Mouse (Mus musculus) liver, adult 2 months (tissue): ENCODE measurements around the gene Col23a1. TPM values are rescaled to one million over a fixed set of nuclear protein-coding genes. Genes with fewer than 3 reads are reported as not detected.

Experiments used
- DNase-seq: peaks from one replicate; pipeline ENCODE4 v3.0.0-alpha.2; 2011; ENCODE audit warnings: low read depth, low spot score; ENCODE audit errors: extremely low read depth
- H3K27ac ChIP-seq: fragments of 200-500 bp; replicated peaks from 2 replicates; pipeline ENCODE4 v1.5.1; 2012; ENCODE audit warnings: low read depth, mild to moderate bottlenecking, control low read depth, inconsistent platforms, low read length; ENCODE audit not compliant: insufficient read depth
- H3K27me3 ChIP-seq: fragments of 200-500 bp; 2 replicates; pipeline ENCODE4 v1.6.1; 2012; ENCODE audit warnings: mild to moderate bottlenecking, moderate library complexity, low read length, inconsistent platforms; ENCODE audit not compliant: control insufficient read depth, insufficient read depth
- H3K36me3 ChIP-seq: fragments of 200-500 bp; 2 replicates; pipeline ENCODE4 v1.6.1; 2012; ENCODE audit warnings: low read length, inconsistent platforms; ENCODE audit not compliant: control insufficient read depth, insufficient read depth
- H3K4me1 ChIP-seq: fragments of 200-500 bp; 2 replicates; pipeline ENCODE4 v1.6.1; 2011; ENCODE audit warnings: low read length; ENCODE audit not compliant: control insufficient read depth, insufficient read depth
- H3K4me3 ChIP-seq: fragments of 200-500 bp; 2 replicates; pipeline ENCODE4 v1.5.1; 2011; ENCODE audit warnings: low read depth, mild to moderate bottlenecking, control low read depth, low read length, moderate library complexity; ENCODE audit not compliant: insufficient read depth
- H3K79me2 ChIP-seq: fragments of 200-500 bp; 2 replicates; pipeline ENCODE4 v1.6.1; 2012; ENCODE audit warnings: inconsistent platforms, mild to moderate bottlenecking, low read length, moderate library complexity; ENCODE audit not compliant: control insufficient read depth, insufficient read depth
- H3K9ac ChIP-seq: fragments of 200-500 bp; 2 replicates; pipeline ENCODE4 v1.6.1; 2012; ENCODE audit warnings: low read depth, mild to moderate bottlenecking, control low read depth, inconsistent platforms, low read length
- CTCF ChIP-seq: fragments of 200-500 bp; IDR thresholded peaks from 2 replicates; pipeline ENCODE4 v1.5.1; 2011; ENCODE audit warnings: low read depth, low read length, control low read depth
- POLR2A ChIP-seq: fragments of 200-500 bp; IDR thresholded peaks from 2 replicates; pipeline ENCODE4 v1.6.1; 2011; ENCODE audit warnings: low read length, control low read depth; ENCODE audit not compliant: insufficient read depth; ENCODE audit errors: extremely low read depth
- WGBS: fragments of 180-500 bp; shearing (Covaris S2); methylation state at CpG from one replicate; pipeline ENCODE4 v1.1.7; 2018; 5-methylcytosine and 5-hydroxymethylcytosine counted together
- polyA plus RNA-seq: library from polyadenylated mRNA; depleted of rRNA; stranded (reverse); fragments of >200 nt; gene quantifications from 2 replicates; pipeline ENCODE4 v1.2.3, GENCODE M21; 2012
- total RNA-seq: library from RNA; depleted of rRNA; stranded (reverse); fragments of >200 nt; gene quantifications from 2 replicates; pipeline ENCODE4 v1.2.3, GENCODE M21; 2014

The Col23a1 gene
- total and polyA plus RNA-seq, 2 experiments = 0.05 to 0.09 TPM

GRCm38 (mm10) chr11:51329837-51330714 is 40.4 kb downstream of the Col23a1 start:
- TF ChIP-seq POLR2A (no peak), CTCF (no peak)
- Histone ChIP-seq H3K27ac (no peak overlapping the region), H3K36me3 (no peaks in the 10 kb centered on the region), H3K9ac (no peak overlapping the region), H3K27me3 (no peaks in the 10 kb centered on the region), H3K4me1 (no peaks in the 10 kb centered on the region), H3K79me2 (no peaks in the 10 kb centered on the region), H3K4me3 (no peak overlapping the region)
- WGBS = 77% methylated on average over 11 of the region's 11 CpGs
- no peak for DNase-seq

GRCm38 (mm10) chr11:51334017-51334416 is 44.3 kb downstream of the Col23a1 start:
- no peak for DNase-seq
- 75% methylated on average over 5 of the region's 5 CpGs for WGBS
- no peaks in the 10 kb centered on the region for H3K36me3 ChIP-seq
- H3K4me3 ChIP-seq = no peak overlapping the region
- no peak overlapping the region for H3K9ac ChIP-seq
- no peaks in the 10 kb centered on the region for H3K4me1 ChIP-seq
- H3K27me3 ChIP-seq = no peaks in the 10 kb centered on the region
- no peak overlapping the region for H3K27ac ChIP-seq
- H3K79me2 ChIP-seq = no peaks in the 10 kb centered on the region
- TF ChIP-seq POLR2A = no peak
- no peak for TF ChIP-seq CTCF

GRCm38 (mm10) chr11:51337585-51337984 is 47.9 kb downstream of the Col23a1 start:
- Histone ChIP-seq H3K4me1 (no peaks in the 10 kb centered on the region), H3K36me3 (no peaks in the 10 kb centered on the region), H3K27ac (no peak overlapping the region), H3K4me3 (no peak overlapping the region), H3K79me2 (no peaks in the 10 kb centered on the region), H3K27me3 (no peaks in the 10 kb centered on the region), H3K9ac (no peak overlapping the region)
- WGBS = 87% methylated on average over 6 of the region's 6 CpGs
- TF ChIP-seq POLR2A (no peak), CTCF (no peak)
- no peak for DNase-seq

GRCm38 (mm10) chr11:51338416-51338815 is 48.7 kb downstream of the Col23a1 start:
- Histone ChIP-seq H3K36me3 (no peaks in the 10 kb centered on the region), H3K4me3 (no peak overlapping the region), H3K4me1 (no peaks in the 10 kb centered on the region), H3K79me2 (no peaks in the 10 kb centered on the region), H3K27ac (no peak overlapping the region), H3K9ac (no peak overlapping the region), H3K27me3 (no peaks in the 10 kb centered on the region)
- TF ChIP-seq CTCF (no peak), POLR2A (no peak)
- 80% methylated on average over 7 of the region's 7 CpGs for WGBS
- no peak for DNase-seq

GRCm38 (mm10) chr11:51341091-51341490 is 51.4 kb downstream of the Col23a1 start:
- Histone ChIP-seq H3K27ac (no peak overlapping the region), H3K79me2 (no peaks in the 10 kb centered on the region), H3K4me1 (no peaks in the 10 kb centered on the region), H3K36me3 (no peaks in the 10 kb centered on the region), H3K9ac (no peak overlapping the region), H3K4me3 (no peak overlapping the region), H3K27me3 (no peaks in the 10 kb centered on the region)
- 58% methylated on average over 2 of the region's 2 CpGs for WGBS
- TF ChIP-seq POLR2A = no peak
- TF ChIP-seq CTCF = no peak
- no peak for DNase-seq

GRCm38 (mm10) chr11:51342776-51343175 is 53.1 kb downstream of the Col23a1 start:
- TF ChIP-seq CTCF (no peak), POLR2A (no peak)
- no peaks in the 10 kb centered on the region for H3K79me2 ChIP-seq
- H3K27ac ChIP-seq = no peak overlapping the region
- no peak for DNase-seq
- H3K27me3 ChIP-seq = no peaks in the 10 kb centered on the region
- no peak overlapping the region for H3K9ac ChIP-seq
- no peak overlapping the region for H3K4me3 ChIP-seq
- H3K4me1 ChIP-seq = no peaks in the 10 kb centered on the region
- no peaks in the 10 kb centered on the region for H3K36me3 ChIP-seq
- 88% methylated on average over 6 of the region's 6 CpGs for WGBS
